Mouse (Mus musculus) liver, postnatal 0 days (tissue): ENCODE measurements around the gene Rundc3a. TPM values are rescaled to one million over a fixed set of nuclear protein-coding genes. Genes with fewer than 3 reads are reported as not detected.

Experiments
- ATAC-seq: fragments of 200-750 bp; cut with Nextera tagmentation; 2 replicates; pipeline ENCODE4 v1.8.0; 2017; ENCODE audit warnings: mild to moderate bottlenecking, moderate library complexity
- DNase-seq: peaks from one replicate; pipeline ENCODE4 v3.0.0-alpha.2; 2016
- H3K27ac ChIP-seq: fragments of 300-500 bp; sonication (generic); 2 replicates; pipeline ENCODE4 v1.5.1; 2014; ENCODE audit warnings: antibody characterized with exemption, moderate library complexity, mild to moderate bottlenecking, low read depth
- H3K27me3 ChIP-seq: fragments of 300-500 bp; sonication (generic); 2 replicates; pipeline ENCODE4 v1.6.1; 2014; ENCODE audit warnings: low read length, control low read depth, mixed read lengths; ENCODE audit not compliant: insufficient read depth
- H3K36me3 ChIP-seq: fragments of 300-500 bp; sonication (generic); replicated peaks from 2 replicates; pipeline ENCODE4 v1.6.1; 2014; ENCODE audit warnings: mild to moderate bottlenecking, control low read depth, low read length, moderate library complexity, mixed read lengths; ENCODE audit not compliant: insufficient read depth
- H3K4me1 ChIP-seq: fragments of 300-500 bp; sonication (generic); 2 replicates; pipeline ENCODE4 v1.6.1; 2014; ENCODE audit warnings: antibody characterized with exemption, mild to moderate bottlenecking, control low read depth; ENCODE audit not compliant: insufficient read depth
- H3K4me2 ChIP-seq: fragments of 300-500 bp; sonication (generic); 2 replicates; pipeline ENCODE4 v1.6.1; 2014; ENCODE audit warnings: low read depth, mild to moderate bottlenecking, low read length, moderate library complexity, mixed read lengths
- H3K4me3 ChIP-seq: fragments of 300-500 bp; sonication (generic); 2 replicates; pipeline ENCODE4 v1.5.1; 2014; ENCODE audit warnings: low read depth, low read length
- H3K9ac ChIP-seq: fragments of 300-500 bp; sonication (generic); replicated peaks from 2 replicates; pipeline ENCODE4 v1.6.1; 2014; ENCODE audit warnings: mild to moderate bottlenecking, moderate library complexity
- H3K9me3 ChIP-seq: fragments of 300-500 bp; sonication (generic); 2 replicates; pipeline ENCODE4 v1.6.1; 2016; ENCODE audit warnings: mild to moderate bottlenecking, control low read depth, low read length, mixed read lengths
- CTCF ChIP-seq: sonication (generic); IDR thresholded peaks from 2 replicates; pipeline ENCODE4 v1.5.1; 2016; ENCODE audit warnings: antibody characterized with exemption, low read depth
- EP300 ChIP-seq: IDR thresholded peaks from 2 replicates; pipeline ENCODE4 v1.6.1; 2016; ENCODE audit warnings: antibody characterized with exemption, low read depth, mild to moderate bottlenecking
- WGBS: fragments of 180-500 bp; shearing (Covaris S2); extraction: QIAGEN DNeasy Blood & Tissue Kit; methylation state at CpG from one replicate; pipeline ENCODE4 v1.1.7; 2014; ENCODE audit not compliant: insufficient replicate concordance; 5-methylcytosine and 5-hydroxymethylcytosine counted together
- polyA plus RNA-seq: library from polyadenylated mRNA; unstranded; fragments of >200 nt; fragmentation: Nextera tagmentation; extraction: Ambion mirVana; gene quantifications from 2 replicates; pipeline ENCODE4 v1.2.1, GENCODE M21; 2015

Gene Rundc3a
- polyA plus RNA-seq, 1 experiment from 2014 or later, result 1.8 TPM

GRCm38 (mm10) chr11:102431728-102432114, 38.5 kb downstream of the Rundc3a start:
- peaks cover 18% of the 10 kb centered on the region for H3K4me1 ChIP-seq
- H3K9ac ChIP-seq, result no peak overlapping the region
- H3K36me3 ChIP-seq, result peaks cover 18% of the 10 kb centered on the region
- TF ChIP-seq CTCF (no peak), EP300 (no peak)
- 66% methylated on average over 3 of the region's 3 CpGs for WGBS
- ATAC-seq (no peak), DNase-seq (no peak)
- H3K4me2 ChIP-seq, result peak overlapping the region; percentile 61
- peak overlapping the region; percentile 82 for H3K27ac ChIP-seq
- no peaks in the 10 kb centered on the region for H3K9me3 ChIP-seq
- no peaks in the 10 kb centered on the region for H3K27me3 ChIP-seq
- H3K4me3 ChIP-seq, result peak overlapping the region; percentile 34

GRCm38 (mm10) chr11:102432115-102432843, 39.1 kb downstream of the Rundc3a start:
- Histone ChIP-seq H3K36me3 (peaks cover 18% of the 10 kb centered on the region), H3K9me3 (no peaks in the 10 kb centered on the region), H3K9ac (no peak overlapping the region; the same call in 1 of the 2 replicates), H3K4me2 (peak overlapping the region; percentile 61), H3K4me3 (peak overlapping the region; percentile 34), H3K4me1 (peaks cover 18% of the 10 kb centered on the region), H3K27me3 (peaks cover 4% of the 10 kb centered on the region; the same call in 1 of the 2 replicates), H3K27ac (peak overlapping the region; percentile 82)
- TF ChIP-seq CTCF (no peak), EP300 (no peak)
- ATAC-seq, result peak; percentile 14; the same call in 1 of the 2 replicates
- WGBS, result 25% methylated on average over 16 of the region's 16 CpGs
- peak; percentile 64 for DNase-seq

- 77% methylated on average over 6 of the region's 6 CpGs for WGBS
- Histone ChIP-seq H3K9ac (no peak overlapping the region), H3K4me1 (peaks cover 21% of the 10 kb centered on the region), H3K27me3 (peaks cover 7% of the 10 kb centered on the region), H3K4me3 (peak overlapping the region; percentile 34; the same call in 1 of the 2 replicates), H3K4me2 (peak overlapping the region; percentile 61), H3K27ac (peak overlapping the region; percentile 82), H3K9me3 (no peaks in the 10 kb centered on the region), H3K36me3 (peaks cover 18% of the 10 kb centered on the region)
- no peak for ATAC-seq
- DNase-seq, result no peak
- TF ChIP-seq EP300, result no peak
- TF ChIP-seq CTCF, result no peak
Measured at GRCm38 (mm10) chr11:102432896-102433295, 39.7 kb downstream of the Rundc3a start.

- H3K36me3 ChIP-seq, result peaks cover 18% of the 10 kb centered on the region
- no peak overlapping the region for H3K27ac ChIP-seq
- no peak for TF ChIP-seq EP300
- no peak for TF ChIP-seq CTCF
- peaks cover 16% of the 10 kb centered on the region for H3K27me3 ChIP-seq
- H3K9ac ChIP-seq, result no peak overlapping the region
- H3K4me1 ChIP-seq, result peaks cover 26% of the 10 kb centered on the region
- no peaks in the 10 kb centered on the region for H3K9me3 ChIP-seq
- H3K4me3 ChIP-seq, result no peak overlapping the region
- H3K4me2 ChIP-seq, result 0 out of 2 replicates have a peak overlapping the region, but pooled peaks have one; percentile 61
- WGBS, result 84% methylated on average over 7 of the region's 7 CpGs
- no peak for DNase-seq
- ATAC-seq, result no peak
Measured at GRCm38 (mm10) chr11:102433866-102434265, 40.7 kb downstream of the Rundc3a start.

GRCm38 (mm10) chr11:102434406-102434805, 41.2 kb downstream of the Rundc3a start:
- no peak for ATAC-seq
- Histone ChIP-seq H3K27ac (no peak overlapping the region), H3K4me2 (no peak overlapping the region), H3K36me3 (peaks cover 18% of the 10 kb centered on the region), H3K4me1 (peaks cover 25% of the 10 kb centered on the region), H3K4me3 (no peak overlapping the region), H3K9me3 (no peaks in the 10 kb centered on the region), H3K27me3 (peaks cover 18% of the 10 kb centered on the region), H3K9ac (no peak overlapping the region)
- DNase-seq, result peak; percentile 89
- TF ChIP-seq EP300 (no peak), CTCF (peak; percentile 97)
- 17% methylated on average over 7 of the region's 7 CpGs for WGBS

- no peak overlapping the region for H3K4me2 ChIP-seq
- 82% methylated on average over 11 of the region's 11 CpGs for WGBS
- no peak overlapping the region for H3K9ac ChIP-seq
- no peak overlapping the region for H3K27ac ChIP-seq
- no peak for ATAC-seq
- TF ChIP-seq EP300 (no peak), CTCF (no peak)
- no peak overlapping the region for H3K4me3 ChIP-seq
- peaks cover 18% of the 10 kb centered on the region for H3K36me3 ChIP-seq
- DNase-seq, result no peak
- H3K27me3 ChIP-seq, result peaks cover 21% of the 10 kb centered on the region
- no peaks in the 10 kb centered on the region for H3K9me3 ChIP-seq
- H3K4me1 ChIP-seq, result peaks cover 18% of the 10 kb centered on the region
Measured at GRCm38 (mm10) chr11:102434816-102435705, 41.9 kb downstream of the Rundc3a start.
